Mouse (Mus musculus): ENCODE data around the gene Itprid2. TPM values are rescaled to one million over a fixed set of nuclear protein-coding genes. Genes with fewer than 3 reads are reported as not detected.

The Itprid2 gene
- polyA plus RNA-seq, 1 experiment = 6.7 TPM

DNA sequence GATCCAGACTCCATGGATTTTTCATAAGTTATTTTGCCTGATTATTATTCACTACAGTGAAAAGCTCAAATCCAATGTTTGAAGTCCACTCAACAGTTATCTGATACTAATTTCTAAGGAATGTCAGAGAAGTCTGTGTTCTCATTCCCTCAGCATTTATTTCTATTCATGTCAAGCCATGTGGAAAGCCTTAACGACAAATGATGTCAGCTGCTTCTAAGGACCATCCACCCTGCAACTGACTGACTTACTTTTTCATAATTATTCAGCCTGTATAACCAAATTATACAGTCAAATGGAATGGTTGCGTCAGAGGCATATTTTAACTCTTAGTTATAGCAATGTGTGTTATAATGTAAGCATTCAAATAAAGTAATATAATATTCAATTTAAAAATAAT, 80.8 kb downstream of the Itprid2 start:
- no peak overlapping the region for H3K27ac ChIP-seq (ENCODE audit: control insufficient read depth, insufficient read depth, low read length)
- DNase-seq = no peak
- TF ChIP-seq CTCF (IDR thresholded peaks at IDR 0.05; ENCODE audit: borderline replicate concordance, control insufficient read depth, extremely low read depth, insufficient read depth, low read length, poor library complexity) (no peak), POLR2A (IDR thresholded peaks at IDR 0.05; ENCODE audit: control insufficient read depth, extremely low read depth, insufficient read depth, low read length, poor library complexity) (no peak)
- H3K4me3 ChIP-seq (ENCODE audit: control insufficient read depth, insufficient read depth, low read length) = no peak overlapping the region
- WGBS = 87% methylated on average over 2 of the region's 2 CpGs
- no peaks in the 10 kb centered on the region for H3K4me1 ChIP-seq (replicated peaks; ENCODE audit: control insufficient read depth, insufficient read depth, low read length)
- H3K36me3 ChIP-seq (ENCODE audit: control insufficient read depth, insufficient read depth, low read length) = no peaks in the 10 kb centered on the region
- no peaks in the 10 kb centered on the region for H3K27me3 ChIP-seq (ENCODE audit: control insufficient read depth, insufficient read depth, low read length)

DNA sequence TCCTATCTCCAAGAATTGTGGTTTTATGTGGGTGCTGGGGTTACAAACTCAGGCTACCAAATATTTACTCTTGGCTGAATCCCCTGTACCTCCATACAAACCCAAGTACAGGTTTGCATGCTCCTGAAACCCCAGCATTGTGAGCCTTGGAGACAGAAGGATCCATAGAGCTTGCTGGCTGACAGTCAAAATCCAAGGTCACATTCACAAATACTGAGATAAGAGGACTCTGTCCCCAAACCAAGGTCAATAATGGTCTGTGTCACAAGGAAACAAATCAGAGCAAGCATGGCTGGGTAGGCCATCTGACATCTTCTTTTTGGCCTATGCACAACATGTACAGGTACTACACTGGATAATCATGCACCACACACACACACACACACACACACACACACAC, 82.7 kb downstream of the Itprid2 start:
- TF ChIP-seq CTCF (IDR thresholded peaks at IDR 0.05; ENCODE audit: borderline replicate concordance, control insufficient read depth, extremely low read depth, insufficient read depth, low read length, poor library complexity) = no peak
- TF ChIP-seq POLR2A (IDR thresholded peaks at IDR 0.05; ENCODE audit: control insufficient read depth, extremely low read depth, insufficient read depth, low read length, poor library complexity) = no peak
- no peaks in the 10 kb centered on the region for H3K4me1 ChIP-seq (replicated peaks; ENCODE audit: control insufficient read depth, insufficient read depth, low read length)
- no peak overlapping the region for H3K4me3 ChIP-seq (ENCODE audit: control insufficient read depth, insufficient read depth, low read length)
- H3K36me3 ChIP-seq (ENCODE audit: control insufficient read depth, insufficient read depth, low read length) = no peaks in the 10 kb centered on the region
- no peak for DNase-seq
- H3K27me3 ChIP-seq (ENCODE audit: control insufficient read depth, insufficient read depth, low read length) = no peaks in the 10 kb centered on the region
- no peak overlapping the region for H3K27ac ChIP-seq (ENCODE audit: control insufficient read depth, insufficient read depth, low read length)

DNA sequence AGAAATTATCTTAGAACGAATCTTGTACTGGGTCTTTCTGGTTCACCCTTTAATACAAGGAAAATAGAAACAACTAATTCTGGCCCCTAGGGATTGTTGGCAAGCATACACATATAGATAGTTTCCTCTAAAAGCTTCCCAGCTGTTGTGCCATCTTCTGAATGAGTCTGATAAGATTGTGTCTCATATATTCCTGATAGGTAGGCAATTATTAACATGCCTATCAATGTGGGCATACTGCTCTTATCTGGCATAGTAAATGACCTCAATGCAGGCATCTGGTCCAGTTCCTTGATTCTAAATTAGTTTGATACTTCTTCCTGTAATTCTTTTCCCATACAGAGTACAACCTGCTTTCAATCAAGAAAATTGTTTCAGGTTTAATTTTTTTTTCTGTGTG, 87.3 kb downstream of the Itprid2 start:
- no peaks in the 10 kb centered on the region for H3K36me3 ChIP-seq (ENCODE audit: control insufficient read depth, insufficient read depth, low read length)
- no peaks in the 10 kb centered on the region for H3K4me1 ChIP-seq (replicated peaks; ENCODE audit: control insufficient read depth, insufficient read depth, low read length)
- no peaks in the 10 kb centered on the region for H3K27me3 ChIP-seq (ENCODE audit: control insufficient read depth, insufficient read depth, low read length)
- no peak for DNase-seq
- TF ChIP-seq CTCF (IDR thresholded peaks at IDR 0.05; ENCODE audit: borderline replicate concordance, control insufficient read depth, extremely low read depth, insufficient read depth, low read length, poor library complexity) = no peak
- TF ChIP-seq POLR2A (IDR thresholded peaks at IDR 0.05; ENCODE audit: control insufficient read depth, extremely low read depth, insufficient read depth, low read length, poor library complexity) = no peak
- 94% methylated on average over 1 of the region's 1 CpGs for WGBS
- no peak overlapping the region for H3K27ac ChIP-seq (ENCODE audit: control insufficient read depth, insufficient read depth, low read length)
- no peak overlapping the region for H3K4me3 ChIP-seq (ENCODE audit: control insufficient read depth, insufficient read depth, low read length)

Other genes with a start within 250 kb of the Itprid2 start
- gene Neurod1, start 178.6 kb upstream of the Itprid2 start, polyA plus RNA-seq (2012; rRNA removed) = not detected in 2 replicates
- gene Cerkl, start 178.6 kb upstream of the Itprid2 start, polyA plus RNA-seq (2012; rRNA removed) = 1.3 and 1.6 TPM in 2 replicates
- not detected in 2 replicates for gene Ppp1r1c, start 72.4 kb downstream of the Itprid2 start, polyA plus RNA-seq (2012; rRNA removed)